28 mouse cellular contexts compared by ENCODE assay signal in the genomic region with DNA sequence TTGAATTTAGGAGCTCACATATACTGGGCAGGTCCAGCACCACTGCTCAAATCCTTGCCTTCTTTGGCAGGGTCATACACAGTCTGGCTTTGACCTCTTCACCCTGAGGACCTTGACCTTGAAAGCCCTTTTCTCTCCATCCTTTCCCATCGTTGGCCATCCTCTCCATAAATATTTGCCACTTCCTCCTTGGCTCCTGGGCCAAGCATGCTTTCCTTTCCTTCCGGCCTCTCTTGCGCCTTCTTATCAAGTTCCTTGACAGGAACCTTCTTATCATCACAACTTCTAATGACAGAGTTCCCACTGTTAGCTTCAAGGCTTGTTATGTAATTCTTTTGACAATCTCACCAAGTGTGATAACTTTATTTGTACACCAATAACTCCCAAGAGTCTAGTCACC. TPM values are rescaled to one million over a fixed set of nuclear protein-coding genes. Genes with fewer than 3 reads are reported as not detected.
DNase-seq lines count a peak whose midpoint lies in the region; ATAC-seq and TF ChIP-seq lines count a peak whose summit lies in the region.
"Had no signal": no experiment of that assay in that cellular context is flagged by ENCODE, and none has a peak within 500 bp of the region (broad histone marks: within the 10 kb centered on the region; RNA-seq: fewer than 3 reads in every experiment).

No protein-coding gene starts in this region.

- H3K4me1 ChIP-seq in megakaryocyte, embryonic 14.5 days: peaks cover 22% of the 10 kb centered on the region
- H3K4me1 ChIP-seq in liver, embryonic 15.5 days (replicated peaks): peaks cover 55% of the 10 kb centered on the region
- no peaks in the 10 kb centered on the region for H3K4me1 ChIP-seq in thymus, adult 2 months (replicated peaks; ENCODE audit: control insufficient read depth, insufficient read depth, low read length)
- H3K4me1 ChIP-seq: hindbrain, embryonic 10.5 days; limb, embryonic 10.5 days; lung, embryonic 15.5 days; midbrain, embryonic 12.5 days; neural tube, embryonic 13.5 days had no signal

- 13% methylated on average over 3 of the region's 3 CpGs for WGBS in liver, embryonic 15.5 days (ENCODE audit: insufficient replicate concordance)
- WGBS in thymus, adult 2 months: 63% methylated on average over 3 of the region's 3 CpGs

- no peak for TF ChIP-seq POLR2A in thymus, adult 2 months (IDR thresholded peaks at IDR 0.05; ENCODE audit: control insufficient read depth, extremely low read depth, insufficient read depth, low read length, poor library complexity)

- H3K27ac ChIP-seq in liver, embryonic 15.5 days (replicated peaks): peak overlapping the region; percentile 97
- no peak overlapping the region for H3K27ac ChIP-seq in thymus, adult 2 months (ENCODE audit: control insufficient read depth, insufficient read depth, low read length)
- H3K27ac ChIP-seq: hindbrain, embryonic 10.5 days; hindbrain, postnatal 0 days; limb, embryonic 10.5 days; lung, embryonic 15.5 days; midbrain, embryonic 12.5 days; neural tube, embryonic 13.5 days had no signal

- TF ChIP-seq CTCF in thymus, adult 2 months (IDR thresholded peaks at IDR 0.05; ENCODE audit: borderline replicate concordance, control insufficient read depth, extremely low read depth, insufficient read depth, low read length, poor library complexity): no peak

- no peak overlapping the region for H3K9ac ChIP-seq in liver, embryonic 15.5 days
- H3K9ac ChIP-seq: lung, embryonic 15.5 days; midbrain, embryonic 12.5 days; neural tube, embryonic 13.5 days had no signal

- DNase-seq in lung, postnatal 10 days: peak; percentile 32
- no peak for DNase-seq in right cerebral cortex, adult 18-20 months
- no peak for DNase-seq in thymus, adult 2 months
- DNase-seq in retina, postnatal 1 day: no peak
- DNase-seq: cerebellum, adult 18-20 months; cerebellum, postnatal 25 days; embryo, embryonic 11 days; gastrocnemius, postnatal 10 days; kidney, adult 8-10 months; kidney, postnatal 14 days; right cerebral cortex, postnatal 14 days had no signal

- ATAC-seq in megakaryocyte, adult 5-6 weeks (ENCODE audit: poor library complexity, severe bottlenecking): no peak
- no peak for ATAC-seq in liver, embryonic 15.5 days (ENCODE audit: insufficient read depth)
- ATAC-seq: hindbrain, postnatal 0 days had no signal

- peaks cover 3% of the 10 kb centered on the region for H3K27me3 ChIP-seq in megakaryocyte, embryonic 14.5 days (replicated peaks)
- H3K27me3 ChIP-seq in liver, embryonic 15.5 days: no peaks in the 10 kb centered on the region
- H3K27me3 ChIP-seq in thymus, adult 2 months (ENCODE audit: control insufficient read depth, insufficient read depth, low read length): no peaks in the 10 kb centered on the region
- H3K27me3 ChIP-seq: lung, embryonic 15.5 days; midbrain, embryonic 12.5 days; neural tube, embryonic 13.5 days had no signal

- no peaks in the 10 kb centered on the region for H3K9me3 ChIP-seq in megakaryocyte, embryonic 14.5 days
- no peaks in the 10 kb centered on the region for H3K9me3 ChIP-seq in liver, embryonic 15.5 days (replicated peaks)
- H3K9me3 ChIP-seq: hindbrain, embryonic 10.5 days; limb, embryonic 10.5 days; lung, embryonic 15.5 days; midbrain, embryonic 12.5 days; neural tube, embryonic 13.5 days had no signal

- peak overlapping the region; percentile 48 for H3K4me2 ChIP-seq in liver, embryonic 15.5 days
- H3K4me2 ChIP-seq: lung, embryonic 15.5 days; midbrain, embryonic 12.5 days; neural tube, embryonic 13.5 days had no signal

- peak overlapping the region; percentile 44 for H3K4me3 ChIP-seq in megakaryocyte, embryonic 14.5 days (replicated peaks)
- no peak overlapping the region for H3K4me3 ChIP-seq in liver, embryonic 15.5 days (replicated peaks)
- no peak overlapping the region for H3K4me3 ChIP-seq in thymus, adult 2 months (ENCODE audit: control insufficient read depth, insufficient read depth, low read length)
- H3K4me3 ChIP-seq: hindbrain, embryonic 10.5 days; limb, embryonic 10.5 days; lung, embryonic 15.5 days; midbrain, embryonic 12.5 days; neural tube, embryonic 13.5 days had no signal

- H3K36me3 ChIP-seq in megakaryocyte, embryonic 14.5 days (replicated peaks; ENCODE audit: low read length): no peaks in the 10 kb centered on the region
- H3K36me3 ChIP-seq in liver, embryonic 15.5 days (replicated peaks): no peaks in the 10 kb centered on the region
- H3K36me3 ChIP-seq in thymus, adult 2 months (ENCODE audit: control insufficient read depth, insufficient read depth, low read length): no peaks in the 10 kb centered on the region
- H3K36me3 ChIP-seq: hindbrain, embryonic 10.5 days; limb, embryonic 10.5 days; lung, embryonic 15.5 days; midbrain, embryonic 12.5 days; neural tube, embryonic 13.5 days had no signal

RNA-seq across cellular contexts. Expression of a gene that starts 8.7 kb away (rescaled TPM):
- 48.4 and 154 TPM in 2 replicates for polyA plus RNA-seq in megakaryocyte, embryonic 14.5 days (2012; ENCODE audit: insufficient read depth, low replicate concordance)
- total RNA-seq in megakaryocyte, adult 5-6 weeks (2015): 58.8 and 59.7 TPM in 2 replicates
- 182 and 217 TPM in 2 replicates for total RNA-seq in megakaryocyte, adult 5-6 weeks (2017)
- 67.2 and 73.9 TPM in 2 replicates for polyA plus RNA-seq in liver, embryonic 15.5 days (2015; fragmentation: Nextera tagmentation; extraction: Ambion mirVana)
- 19.4 and 22.8 TPM in 2 replicates for polyA plus RNA-seq in thymus, adult 2 months (2012; rRNA removed)

RNA-seq across cellular contexts. Expression of a gene that starts 25.6 kb away (rescaled TPM):
- polyA plus RNA-seq in megakaryocyte, embryonic 14.5 days (2012; ENCODE audit: insufficient read depth, low replicate concordance): 0.06 TPM in 1 of 2 replicates, not detected in the other
- total RNA-seq in megakaryocyte, adult 5-6 weeks (2015): 0.02 TPM in 1 of 2 replicates, not detected in the other
- total RNA-seq in megakaryocyte, adult 5-6 weeks (2017): not detected in 2 replicates
- 0.26 and 0.32 TPM in 2 replicates for polyA plus RNA-seq in liver, embryonic 15.5 days (2015; fragmentation: Nextera tagmentation; extraction: Ambion mirVana)
- 0.36 and 0.41 TPM in 2 replicates for polyA plus RNA-seq in thymus, adult 2 months (2012; rRNA removed)
- total RNA-seq: CH12.LX had no signal

RNA-seq across cellular contexts. Expression of a gene that starts 32.6 kb away (rescaled TPM):
- polyA plus RNA-seq in megakaryocyte, embryonic 14.5 days (2012; ENCODE audit: insufficient read depth, low replicate concordance): 17.2 and 54.9 TPM in 2 replicates
- total RNA-seq in megakaryocyte, adult 5-6 weeks (2015): not detected in 2 replicates
- not detected in 2 replicates for total RNA-seq in megakaryocyte, adult 5-6 weeks (2017)
- not detected in 2 replicates for polyA plus RNA-seq in liver, embryonic 15.5 days (2015; fragmentation: Nextera tagmentation; extraction: Ambion mirVana)
- 3.3 and 4.9 TPM in 2 replicates for polyA plus RNA-seq in thymus, adult 2 months (2012; rRNA removed)
- total RNA-seq: adrenal gland, postnatal 4 days; CH12.LX; gastrocnemius, postnatal 10 days; heart, adult 8-10 months; hindbrain, postnatal 0 days; layer of hippocampus, adult 8-10 months; left cerebral cortex, adult 18-20 months had no signal
- polyA plus RNA-seq: forebrain, embryonic 11.5 days; heart, postnatal 0 days; hindbrain, embryonic 10.5 days; hindbrain, postnatal 0 days; limb, embryonic 10.5 days; lung, embryonic 15.5 days; midbrain, embryonic 12.5 days; neural tube, embryonic 13.5 days; urinary bladder, adult 2 months had no signal

RNA-seq across cellular contexts. Expression of a gene that starts 42.7 kb away (rescaled TPM):
- 0.57 TPM in 1 of 2 replicates, not detected in the other for polyA plus RNA-seq in megakaryocyte, embryonic 14.5 days (2012; ENCODE audit: insufficient read depth, low replicate concordance)
- total RNA-seq in megakaryocyte, adult 5-6 weeks (2015): 0.16 TPM in 1 of 2 replicates, not detected in the other
- total RNA-seq in megakaryocyte, adult 5-6 weeks (2017): 0.44 and 0.53 TPM in 2 replicates
- 0.20 and 0.29 TPM in 2 replicates for polyA plus RNA-seq in liver, embryonic 15.5 days (2015; fragmentation: Nextera tagmentation; extraction: Ambion mirVana)
- polyA plus RNA-seq in thymus, adult 2 months (2012; rRNA removed): 1.2 and 1.8 TPM in 2 replicates
- total RNA-seq: CH12.LX had no signal

RNA-seq across cellular contexts. Expression of a gene that starts 56.6 kb away (rescaled TPM):
- 2.1 and 3.2 TPM in 2 replicates for polyA plus RNA-seq in megakaryocyte, embryonic 14.5 days (2012; ENCODE audit: insufficient read depth, low replicate concordance)
- total RNA-seq in megakaryocyte, adult 5-6 weeks (2015): 11.4 and 12.9 TPM in 2 replicates
- total RNA-seq in megakaryocyte, adult 5-6 weeks (2017): 21.6 and 28.0 TPM in 2 replicates
- 35.8 and 43.5 TPM in 2 replicates for polyA plus RNA-seq in liver, embryonic 15.5 days (2015; fragmentation: Nextera tagmentation; extraction: Ambion mirVana)
- polyA plus RNA-seq in thymus, adult 2 months (2012; rRNA removed): 48.3 and 50.6 TPM in 2 replicates
